Mouse (Mus musculus): ENCODE measurements around the gene Atrnl1. TPM values are rescaled to one million over a fixed set of nuclear protein-coding genes. Genes with fewer than 3 reads are reported as not detected.

Atrnl1 gene
- polyA plus RNA-seq, 1 experiment from 2014 or later = 5.0 TPM

DNA sequence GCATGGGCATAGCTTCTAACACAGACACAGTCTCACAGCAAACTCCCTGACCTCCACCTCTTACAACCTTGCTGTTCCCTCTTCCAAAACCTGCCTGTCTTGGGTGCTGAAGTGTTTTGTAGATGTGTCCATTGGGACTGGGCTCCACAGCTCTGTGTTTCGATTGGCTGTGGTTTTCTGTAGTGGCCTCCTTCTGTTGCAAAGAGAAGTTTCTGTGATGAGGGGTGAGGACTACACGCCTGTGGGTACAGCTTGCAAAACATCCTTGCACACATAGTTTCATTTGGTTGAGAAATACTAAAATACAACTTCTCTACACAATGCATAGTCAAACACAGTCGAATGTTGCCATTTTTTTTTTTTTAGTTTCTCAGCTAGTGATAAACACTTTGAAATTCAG, 512.8 kb downstream of the Atrnl1 start:
- DNase-seq (ENCODE audit: low spot score) (no peak), ATAC-seq (replicated peaks; ENCODE audit: low FRiP score) (no peak)
- no peak overlapping the region for H3K27ac ChIP-seq (ENCODE audit: low read depth, low read length)
- no peaks in the 10 kb centered on the region for H3K27me3 ChIP-seq (ENCODE audit: control insufficient read depth, insufficient read depth, low read length)
- WGBS = 91% methylated on average over 3 of the region's 3 CpGs
- H3K36me3 ChIP-seq (ENCODE audit: control insufficient read depth, insufficient read depth, low read length) = no peaks in the 10 kb centered on the region
- H3K9me3 ChIP-seq (ENCODE audit: control insufficient read depth, low read length) = no peaks in the 10 kb centered on the region
- no peak overlapping the region for H3K4me3 ChIP-seq (ENCODE audit: low read depth, low read length)
- no peaks in the 10 kb centered on the region for H3K4me1 ChIP-seq (replicated peaks; ENCODE audit: control insufficient read depth, insufficient read depth, low read length)
- no peak overlapping the region for H3K9ac ChIP-seq (ENCODE audit: low read length)
- no peak overlapping the region for H3K4me2 ChIP-seq (ENCODE audit: low read depth, low read length, severe bottlenecking)

DNA sequence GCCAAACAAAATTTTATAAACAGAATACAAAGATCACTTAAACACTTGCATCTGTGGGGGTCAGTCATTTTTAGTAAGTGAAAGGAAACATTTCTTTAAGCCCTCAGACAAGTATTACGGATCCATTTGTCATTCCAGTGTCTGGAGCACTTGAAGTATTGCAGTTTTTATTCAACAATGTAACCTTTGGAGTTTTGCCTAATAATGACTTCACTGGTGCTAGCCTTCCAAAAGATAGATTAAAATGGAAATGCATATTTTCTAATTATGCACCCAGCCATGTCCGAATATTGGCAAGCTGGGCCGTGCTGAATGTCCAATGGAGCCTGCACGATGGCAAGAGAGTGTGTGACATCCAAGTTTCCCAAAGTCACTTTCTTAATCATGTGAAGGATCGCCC, 513.7 kb downstream of the Atrnl1 start:
- DNase-seq (ENCODE audit: low spot score) = no peak
- no peak for ATAC-seq (replicated peaks; ENCODE audit: low FRiP score)
- no peaks in the 10 kb centered on the region for H3K9me3 ChIP-seq (ENCODE audit: control insufficient read depth, low read length)
- no peaks in the 10 kb centered on the region for H3K36me3 ChIP-seq (ENCODE audit: control insufficient read depth, insufficient read depth, low read length)
- no peak overlapping the region for H3K4me3 ChIP-seq (ENCODE audit: low read depth, low read length)
- H3K27ac ChIP-seq (ENCODE audit: low read depth, low read length) = no peak overlapping the region
- no peak overlapping the region for H3K9ac ChIP-seq (ENCODE audit: low read length)
- no peak overlapping the region for H3K4me2 ChIP-seq (ENCODE audit: low read depth, low read length, severe bottlenecking)
- WGBS = 93% methylated on average over 5 of the region's 5 CpGs
- no peaks in the 10 kb centered on the region for H3K27me3 ChIP-seq (ENCODE audit: control insufficient read depth, insufficient read depth, low read length)
- no peaks in the 10 kb centered on the region for H3K4me1 ChIP-seq (replicated peaks; ENCODE audit: control insufficient read depth, insufficient read depth, low read length)

DNA sequence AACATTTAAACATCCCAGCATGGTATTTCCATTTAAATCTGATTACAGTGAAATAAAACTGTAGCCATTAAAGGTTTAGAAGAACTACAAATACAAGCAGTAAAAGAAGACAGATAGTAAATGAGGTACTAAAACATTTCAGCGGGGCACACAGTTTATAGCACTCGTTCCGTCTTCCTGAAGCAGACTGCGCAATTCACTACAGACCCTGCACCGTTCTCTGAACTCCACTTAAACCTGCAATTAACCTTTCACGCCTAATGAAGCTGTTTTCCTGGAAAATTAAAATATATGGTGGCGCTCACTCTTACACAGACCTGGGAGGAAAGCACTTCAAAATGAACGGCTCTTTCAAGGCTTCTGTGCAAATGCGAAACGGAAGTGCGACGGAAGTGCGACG, 514.2 kb downstream of the Atrnl1 start:
- ATAC-seq (replicated peaks; ENCODE audit: low FRiP score) = no peak
- no peak overlapping the region for H3K27ac ChIP-seq (ENCODE audit: low read depth, low read length)
- no peak for DNase-seq (ENCODE audit: low spot score)
- H3K27me3 ChIP-seq (ENCODE audit: control insufficient read depth, insufficient read depth, low read length) = no peaks in the 10 kb centered on the region
- H3K4me3 ChIP-seq (ENCODE audit: low read depth, low read length) = no peak overlapping the region
- H3K4me1 ChIP-seq (replicated peaks; ENCODE audit: control insufficient read depth, insufficient read depth, low read length) = no peaks in the 10 kb centered on the region
- no peak overlapping the region for H3K9ac ChIP-seq (ENCODE audit: low read length)
- H3K36me3 ChIP-seq (ENCODE audit: control insufficient read depth, insufficient read depth, low read length) = no peaks in the 10 kb centered on the region
- no peaks in the 10 kb centered on the region for H3K9me3 ChIP-seq (ENCODE audit: control insufficient read depth, low read length)
- no peak overlapping the region for H3K4me2 ChIP-seq (ENCODE audit: low read depth, low read length, severe bottlenecking)
- 87% methylated on average over 14 of the region's 14 CpGs for WGBS

DNA sequence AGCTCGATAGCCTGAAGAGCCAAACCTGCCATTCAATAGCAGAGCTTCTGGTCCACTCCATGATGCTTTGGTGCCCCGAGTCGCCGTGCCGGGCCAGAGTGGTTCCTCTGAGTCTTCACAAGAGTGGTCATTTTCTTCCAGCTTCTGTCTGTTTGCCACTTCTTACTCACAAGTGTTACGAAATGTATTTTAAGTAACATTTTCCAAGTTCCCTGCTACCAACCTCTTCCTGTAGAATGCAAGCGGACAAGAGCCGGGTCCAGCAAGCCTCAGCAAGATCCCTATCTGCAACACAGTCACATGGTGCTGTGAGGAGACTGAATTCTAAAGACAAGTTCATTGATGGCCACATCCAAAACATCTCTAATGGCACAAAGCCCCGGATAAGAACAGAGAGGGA, 521.1 kb downstream of the Atrnl1 start:
- Histone ChIP-seq H3K4me2 (ENCODE audit: low read depth, low read length, severe bottlenecking) (no peak overlapping the region), H3K36me3 (ENCODE audit: control insufficient read depth, insufficient read depth, low read length) (no peaks in the 10 kb centered on the region), H3K9ac (ENCODE audit: low read length) (no peak overlapping the region), H3K27me3 (ENCODE audit: control insufficient read depth, insufficient read depth, low read length) (no peaks in the 10 kb centered on the region), H3K4me1 (replicated peaks; ENCODE audit: control insufficient read depth, insufficient read depth, low read length) (no peaks in the 10 kb centered on the region), H3K4me3 (ENCODE audit: low read depth, low read length) (no peak overlapping the region), H3K9me3 (ENCODE audit: control insufficient read depth, low read length) (no peaks in the 10 kb centered on the region), H3K27ac (ENCODE audit: low read depth, low read length) (no peak overlapping the region)
- 93% methylated on average over 9 of the region's 9 CpGs for WGBS
- DNase-seq (ENCODE audit: low spot score) (no peak), ATAC-seq (replicated peaks; ENCODE audit: low FRiP score) (no peak)

DNA sequence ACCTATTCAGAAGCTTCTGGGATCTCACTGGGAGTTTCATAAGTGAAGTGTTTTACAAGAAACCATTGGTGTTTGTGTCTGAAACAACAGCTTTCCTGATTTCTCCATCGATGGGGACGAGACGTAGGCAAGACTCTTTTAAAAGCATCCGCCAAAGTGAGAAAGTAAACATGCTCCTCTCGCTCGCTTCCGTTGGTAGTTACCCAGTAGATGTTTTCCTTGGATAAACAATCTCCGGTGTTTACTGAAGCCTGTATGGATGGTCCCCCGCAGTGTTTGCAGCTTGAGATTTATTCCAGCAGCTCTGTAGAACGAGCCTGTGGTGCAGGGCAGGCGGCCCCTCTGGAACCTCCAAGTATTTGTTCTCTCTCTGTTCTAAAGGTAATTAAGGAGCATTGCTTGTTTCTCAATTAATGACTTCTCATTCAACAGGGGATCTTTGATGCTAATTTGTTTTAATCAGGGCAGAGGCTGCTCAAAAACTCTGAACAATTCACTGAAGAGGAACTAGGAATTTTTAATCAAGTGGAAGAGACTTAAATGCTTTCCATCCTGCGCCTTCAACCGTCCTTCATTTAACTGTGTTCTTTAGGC, 529.5 kb downstream of the Atrnl1 start:
- DNase-seq (ENCODE audit: low spot score) (peak; percentile 71), ATAC-seq (replicated peaks; ENCODE audit: low FRiP score) (peak; percentile 63; the same call in 1 of the 2 replicates)
- H3K9ac ChIP-seq (ENCODE audit: low read length) = no peak overlapping the region
- H3K27ac ChIP-seq (ENCODE audit: low read depth, low read length) = no peak overlapping the region
- no peaks in the 10 kb centered on the region for H3K36me3 ChIP-seq (ENCODE audit: control insufficient read depth, insufficient read depth, low read length)
- peak overlapping the region; percentile 24; the same call in 1 of the 2 replicates for H3K4me2 ChIP-seq (ENCODE audit: low read depth, low read length, severe bottlenecking)
- no peaks in the 10 kb centered on the region for H3K27me3 ChIP-seq (ENCODE audit: control insufficient read depth, insufficient read depth, low read length)
- H3K4me1 ChIP-seq (replicated peaks; ENCODE audit: control insufficient read depth, insufficient read depth, low read length) = peaks cover 3% of the 10 kb centered on the region; the same call in 1 of the 2 replicates
- H3K9me3 ChIP-seq (ENCODE audit: control insufficient read depth, low read length) = no peaks in the 10 kb centered on the region
- WGBS = 17% methylated on average over 13 of the region's 13 CpGs
- H3K4me3 ChIP-seq (ENCODE audit: low read depth, low read length) = no peak overlapping the region

DNA sequence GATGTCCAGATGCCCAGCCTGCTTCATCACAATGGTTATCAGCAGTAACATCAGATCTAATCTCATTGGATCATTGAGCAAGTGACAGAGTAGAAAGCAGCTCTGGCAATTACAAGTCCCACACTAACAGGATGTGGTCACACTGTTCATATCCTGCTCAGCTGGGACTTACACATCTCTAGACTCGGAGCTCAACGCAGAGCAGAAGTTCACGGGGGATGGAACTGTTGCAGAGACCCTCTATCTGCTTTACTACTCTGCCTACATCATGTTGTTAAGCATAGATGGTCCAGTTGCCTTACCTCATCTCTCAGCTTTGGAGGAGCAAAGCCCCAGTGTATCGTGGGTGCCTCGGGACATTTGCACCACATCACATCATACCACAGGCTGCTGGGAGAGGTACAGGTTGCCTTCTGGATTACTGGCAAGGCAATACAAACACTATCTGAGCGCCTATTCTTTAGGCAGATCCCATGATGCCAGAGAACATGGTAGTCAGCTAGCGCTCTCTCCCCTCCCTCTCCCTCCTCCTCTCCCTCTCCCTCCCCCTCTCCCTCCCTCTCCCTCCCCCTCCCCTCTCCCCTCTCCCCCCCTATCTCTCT, 533.1 kb downstream of the Atrnl1 start:
- no peak overlapping the region for H3K9ac ChIP-seq (ENCODE audit: low read length)
- WGBS = 93% methylated on average over 7 of the region's 7 CpGs
- no peak overlapping the region for H3K27ac ChIP-seq (ENCODE audit: low read depth, low read length)
- no peaks in the 10 kb centered on the region for H3K27me3 ChIP-seq (ENCODE audit: control insufficient read depth, insufficient read depth, low read length)
- H3K4me2 ChIP-seq (ENCODE audit: low read depth, low read length, severe bottlenecking) = no peak overlapping the region
- H3K9me3 ChIP-seq (ENCODE audit: control insufficient read depth, low read length) = no peaks in the 10 kb centered on the region
- H3K4me1 ChIP-seq (replicated peaks; ENCODE audit: control insufficient read depth, insufficient read depth, low read length) = peaks cover 3% of the 10 kb centered on the region; the same call in 1 of the 2 replicates
- ATAC-seq (replicated peaks; ENCODE audit: low FRiP score) (no peak), DNase-seq (ENCODE audit: low spot score) (no peak)
- H3K4me3 ChIP-seq (ENCODE audit: low read depth, low read length) = no peak overlapping the region
- H3K36me3 ChIP-seq (ENCODE audit: control insufficient read depth, insufficient read depth, low read length) = no peaks in the 10 kb centered on the region

DNA sequence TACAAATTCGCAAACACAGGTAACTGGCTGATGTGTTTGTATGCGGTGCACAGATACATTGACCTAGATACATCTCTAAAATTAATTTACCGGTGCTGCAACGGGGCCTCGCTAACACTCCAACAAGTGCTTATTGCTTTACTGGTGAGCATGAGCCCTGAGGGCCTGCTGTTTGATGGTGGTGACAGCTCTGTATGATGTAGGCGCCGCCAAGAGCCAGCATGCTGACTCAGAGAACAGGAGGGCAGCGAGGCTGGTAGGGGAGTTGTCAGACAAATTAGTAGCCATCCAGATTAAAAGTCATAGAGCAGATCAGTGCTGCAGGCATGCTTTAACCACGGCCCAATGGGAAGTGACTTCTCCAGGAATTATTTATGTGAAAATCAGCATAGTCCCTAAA, 534.7 kb downstream of the Atrnl1 start:
- no peak overlapping the region for H3K4me2 ChIP-seq (ENCODE audit: low read depth, low read length, severe bottlenecking)
- no peak overlapping the region for H3K9ac ChIP-seq (ENCODE audit: low read length)
- no peak for ATAC-seq (replicated peaks; ENCODE audit: low FRiP score)
- H3K36me3 ChIP-seq (ENCODE audit: control insufficient read depth, insufficient read depth, low read length) = no peaks in the 10 kb centered on the region
- 81% methylated on average over 9 of the region's 9 CpGs for WGBS
- H3K27ac ChIP-seq (ENCODE audit: low read depth, low read length) = no peak overlapping the region
- no peak overlapping the region for H3K4me3 ChIP-seq (ENCODE audit: low read depth, low read length)
- no peaks in the 10 kb centered on the region for H3K4me1 ChIP-seq (replicated peaks; ENCODE audit: control insufficient read depth, insufficient read depth, low read length)
- no peaks in the 10 kb centered on the region for H3K9me3 ChIP-seq (ENCODE audit: control insufficient read depth, low read length)
- no peak for DNase-seq (ENCODE audit: low spot score)
- no peaks in the 10 kb centered on the region for H3K27me3 ChIP-seq (ENCODE audit: control insufficient read depth, insufficient read depth, low read length)

DNA sequence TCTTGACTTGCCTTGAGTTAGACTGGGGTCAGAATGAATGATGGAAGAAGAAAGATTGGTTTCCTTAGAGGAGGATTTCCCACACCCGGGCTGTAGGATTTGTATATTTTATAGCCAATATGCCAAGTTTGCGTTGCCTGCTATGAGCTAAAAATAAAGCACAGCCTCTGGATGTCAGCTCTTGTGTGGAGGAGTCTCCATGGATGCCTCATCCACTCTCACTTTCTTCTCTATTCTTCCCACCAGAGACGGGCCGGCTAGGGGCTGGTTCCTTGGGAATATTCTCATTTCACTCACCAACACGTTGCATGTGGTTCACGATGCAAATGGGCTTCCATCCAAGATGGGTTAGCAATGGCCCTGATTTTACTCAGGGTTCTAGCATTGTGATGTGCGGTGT, 540.4 kb downstream of the Atrnl1 start:
- Histone ChIP-seq H3K27me3 (ENCODE audit: control insufficient read depth, insufficient read depth, low read length) (no peaks in the 10 kb centered on the region), H3K9ac (ENCODE audit: low read length) (no peak overlapping the region), H3K4me2 (ENCODE audit: low read depth, low read length, severe bottlenecking) (no peak overlapping the region), H3K4me1 (replicated peaks; ENCODE audit: control insufficient read depth, insufficient read depth, low read length) (no peaks in the 10 kb centered on the region), H3K4me3 (ENCODE audit: low read depth, low read length) (no peak overlapping the region), H3K27ac (ENCODE audit: low read depth, low read length) (no peak overlapping the region), H3K9me3 (ENCODE audit: control insufficient read depth, low read length) (no peaks in the 10 kb centered on the region), H3K36me3 (ENCODE audit: control insufficient read depth, insufficient read depth, low read length) (no peaks in the 10 kb centered on the region)
- no peak for DNase-seq (ENCODE audit: low spot score)
- ATAC-seq (replicated peaks; ENCODE audit: low FRiP score) = no peak
- WGBS = 95% methylated on average over 7 of the region's 7 CpGs

DNA sequence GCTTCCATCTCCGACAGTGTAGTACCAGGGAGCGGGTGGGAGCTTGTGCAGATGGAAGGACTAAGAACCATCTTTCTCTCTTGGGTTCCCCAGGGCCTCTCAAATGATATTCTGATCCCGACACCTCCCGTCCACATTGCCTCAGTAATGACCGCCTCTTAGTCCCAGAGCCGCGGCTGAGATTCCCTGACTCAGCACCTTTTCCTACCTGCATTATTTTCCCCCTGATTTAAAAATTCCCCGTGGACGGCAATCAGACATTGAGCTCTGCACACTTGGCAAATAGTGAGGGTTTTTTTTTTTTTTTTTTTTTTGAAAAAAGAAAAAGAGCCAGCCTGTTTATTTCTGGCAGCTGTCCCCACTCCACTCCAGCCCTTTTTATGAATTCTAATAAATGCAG, 550.7 kb downstream of the Atrnl1 start:
- Histone ChIP-seq H3K9me3 (ENCODE audit: control insufficient read depth, low read length) (no peaks in the 10 kb centered on the region), H3K4me2 (ENCODE audit: low read depth, low read length, severe bottlenecking) (no peak overlapping the region), H3K27ac (ENCODE audit: low read depth, low read length) (no peak overlapping the region), H3K36me3 (ENCODE audit: control insufficient read depth, insufficient read depth, low read length) (no peaks in the 10 kb centered on the region), H3K4me3 (ENCODE audit: low read depth, low read length) (no peak overlapping the region), H3K27me3 (ENCODE audit: control insufficient read depth, insufficient read depth, low read length) (no peaks in the 10 kb centered on the region), H3K9ac (ENCODE audit: low read length) (no peak overlapping the region), H3K4me1 (replicated peaks; ENCODE audit: control insufficient read depth, insufficient read depth, low read length) (peaks cover 4% of the 10 kb centered on the region; the same call in 1 of the 2 replicates)
- DNase-seq (ENCODE audit: low spot score) (no peak), ATAC-seq (replicated peaks; ENCODE audit: low FRiP score) (no peak)
- WGBS = 87% methylated on average over 9 of the region's 9 CpGs

Measured in forebrain, embryonic 11.5 days (tissue).